Mouse (Mus musculus) limb, embryonic 13.5 days (tissue): ENCODE data around the gene Mctp1. TPM values are rescaled to one million over a fixed set of nuclear protein-coding genes. Genes with fewer than 3 reads are reported as not detected.

Source experiments
- ATAC-seq: fragments of 200-750 bp; cut with Nextera tagmentation; 2 replicates; pipeline ENCODE4 v1.8.0; 2017; ENCODE audit warnings: low read depth, moderate number of reproducible peaks, moderate TSS enrichment; ENCODE audit not compliant: low FRiP score
- H3K27ac ChIP-seq: fragments of 300-500 bp; sonication (generic); 2 replicates; pipeline ENCODE4 v1.5.1; 2015; ENCODE audit warnings: inconsistent platforms, mild to moderate bottlenecking, moderate library complexity
- H3K27me3 ChIP-seq: fragments of 300-500 bp; sonication (generic); 2 replicates; pipeline ENCODE4 v1.6.1; 2015; ENCODE audit warnings: mild to moderate bottlenecking, inconsistent platforms
- H3K36me3 ChIP-seq: fragments of 300-500 bp; sonication (generic); 2 replicates; pipeline ENCODE4 v1.6.1; 2015; ENCODE audit warnings: inconsistent platforms, mild to moderate bottlenecking, moderate library complexity
- H3K4me1 ChIP-seq: fragments of 300-500 bp; sonication (generic); 2 replicates; pipeline ENCODE4 v1.6.1; 2015; ENCODE audit warnings: inconsistent platforms
- H3K4me2 ChIP-seq: fragments of 300-500 bp; sonication (generic); replicated peaks from 2 replicates; pipeline ENCODE4 v1.6.1; 2015; ENCODE audit warnings: inconsistent platforms, mild to moderate bottlenecking, moderate library complexity
- H3K4me3 ChIP-seq: fragments of 300-500 bp; sonication (generic); 2 replicates; pipeline ENCODE4 v1.5.1; 2015; ENCODE audit warnings: moderate library complexity, mild to moderate bottlenecking, inconsistent platforms
- H3K9ac ChIP-seq: fragments of 300-500 bp; sonication (generic); 2 replicates; pipeline ENCODE4 v1.6.1; 2015; ENCODE audit warnings: mild to moderate bottlenecking, inconsistent platforms
- H3K9me3 ChIP-seq: fragments of 300-500 bp; sonication (generic); 2 replicates; pipeline ENCODE4 v1.6.1; 2016; ENCODE audit warnings: inconsistent platforms
- WGBS: fragments of 180-500 bp; shearing (Covaris S2); methylation state at CpG from one replicate; pipeline ENCODE4 v1.1.7; 2015; 5-methylcytosine and 5-hydroxymethylcytosine counted together
- polyA plus RNA-seq: library from polyadenylated mRNA; unstranded; fragments of >200 nt; fragmentation: Nextera tagmentation; extraction: Ambion mirVana; gene quantifications from 2 replicates; pipeline ENCODE4 v1.2.1, GENCODE M21; 2015

Gene Mctp1
- polyA plus RNA-seq, 1 experiment from 2014 or later = 0.46 TPM

- Histone ChIP-seq H3K4me3 (no peak overlapping the region), H3K27me3 (no peaks in the 10 kb centered on the region), H3K27ac (no peak overlapping the region), H3K9ac (no peak overlapping the region), H3K4me1 (peaks cover 6% of the 10 kb centered on the region; the same call in 1 of the 2 replicates), H3K4me2 (no peak overlapping the region), H3K9me3 (no peaks in the 10 kb centered on the region), H3K36me3 (no peaks in the 10 kb centered on the region)
- WGBS = 14% methylated on average over 2 of the region's 2 CpGs
- ATAC-seq = no peak
Observed at GRCm38 (mm10) chr13:76484086-76484709, 99.9 kb downstream of the Mctp1 start.

GRCm38 (mm10) chr13:76515896-76516295 is 131.6 kb downstream of the Mctp1 start:
- Histone ChIP-seq H3K9ac (no peak overlapping the region), H3K9me3 (no peaks in the 10 kb centered on the region), H3K36me3 (no peaks in the 10 kb centered on the region), H3K27me3 (no peaks in the 10 kb centered on the region), H3K4me1 (no peaks in the 10 kb centered on the region), H3K4me3 (no peak overlapping the region), H3K27ac (no peak overlapping the region), H3K4me2 (no peak overlapping the region)
- ATAC-seq = no peak
- WGBS = 90% methylated on average over 2 of the region's 2 CpGs

GRCm38 (mm10) chr13:76523170-76523569 is 138.8 kb downstream of the Mctp1 start:
- Histone ChIP-seq H3K4me1 (no peaks in the 10 kb centered on the region), H3K4me2 (no peak overlapping the region), H3K9me3 (no peaks in the 10 kb centered on the region), H3K4me3 (no peak overlapping the region), H3K9ac (no peak overlapping the region), H3K27ac (no peak overlapping the region), H3K27me3 (no peaks in the 10 kb centered on the region), H3K36me3 (no peaks in the 10 kb centered on the region)
- no peak for ATAC-seq
- WGBS = 74% methylated on average over 1 of the region's 1 CpGs

GRCm38 (mm10) chr13:76527326-76527725 is 143.0 kb downstream of the Mctp1 start:
- Histone ChIP-seq H3K9me3 (no peaks in the 10 kb centered on the region), H3K27me3 (no peaks in the 10 kb centered on the region), H3K4me1 (no peaks in the 10 kb centered on the region), H3K4me3 (no peak overlapping the region), H3K27ac (no peak overlapping the region), H3K9ac (no peak overlapping the region), H3K36me3 (no peaks in the 10 kb centered on the region), H3K4me2 (no peak overlapping the region)
- ATAC-seq = no peak

- Histone ChIP-seq H3K9ac (no peak overlapping the region), H3K9me3 (no peaks in the 10 kb centered on the region), H3K27me3 (no peaks in the 10 kb centered on the region), H3K4me2 (no peak overlapping the region), H3K27ac (no peak overlapping the region), H3K4me3 (no peak overlapping the region), H3K4me1 (no peaks in the 10 kb centered on the region), H3K36me3 (no peaks in the 10 kb centered on the region)
- WGBS = 25% methylated on average over 1 of the region's 1 CpGs
- ATAC-seq = no peak
Observed at GRCm38 (mm10) chr13:76527751-76528150, 143.4 kb downstream of the Mctp1 start.

- no peaks in the 10 kb centered on the region for H3K36me3 ChIP-seq
- H3K27me3 ChIP-seq = no peaks in the 10 kb centered on the region
- 86% methylated on average over 2 of the region's 2 CpGs for WGBS
- ATAC-seq = no peak
- no peak overlapping the region for H3K4me3 ChIP-seq
- no peak overlapping the region for H3K9ac ChIP-seq
- H3K4me2 ChIP-seq = no peak overlapping the region
- H3K27ac ChIP-seq = no peak overlapping the region
- no peaks in the 10 kb centered on the region for H3K9me3 ChIP-seq
- H3K4me1 ChIP-seq = no peaks in the 10 kb centered on the region
Observed at GRCm38 (mm10) chr13:76529915-76530314, 145.6 kb downstream of the Mctp1 start.

- H3K9me3 ChIP-seq = no peaks in the 10 kb centered on the region
- ATAC-seq = no peak
- H3K4me3 ChIP-seq = no peak overlapping the region
- H3K4me1 ChIP-seq = no peaks in the 10 kb centered on the region
- no peak overlapping the region for H3K4me2 ChIP-seq
- no peaks in the 10 kb centered on the region for H3K36me3 ChIP-seq
- no peaks in the 10 kb centered on the region for H3K27me3 ChIP-seq
- H3K27ac ChIP-seq = no peak overlapping the region
- no peak overlapping the region for H3K9ac ChIP-seq
- WGBS = 96% methylated on average over 3 of the region's 3 CpGs
Observed at GRCm38 (mm10) chr13:76530867-76531504, 146.7 kb downstream of the Mctp1 start.

- WGBS = 56% methylated on average over 2 of the region's 2 CpGs
- ATAC-seq = no peak
- H3K36me3 ChIP-seq = no peaks in the 10 kb centered on the region
- H3K9me3 ChIP-seq = no peaks in the 10 kb centered on the region
- H3K4me3 ChIP-seq = no peak overlapping the region
- no peaks in the 10 kb centered on the region for H3K4me1 ChIP-seq
- H3K9ac ChIP-seq = no peak overlapping the region
- H3K27ac ChIP-seq = no peak overlapping the region
- no peak overlapping the region for H3K4me2 ChIP-seq
- no peaks in the 10 kb centered on the region for H3K27me3 ChIP-seq
Observed at GRCm38 (mm10) chr13:76547854-76548253, 163.5 kb downstream of the Mctp1 start.

- Histone ChIP-seq H3K4me1 (no peaks in the 10 kb centered on the region), H3K4me3 (no peak overlapping the region), H3K4me2 (no peak overlapping the region), H3K36me3 (no peaks in the 10 kb centered on the region), H3K27me3 (no peaks in the 10 kb centered on the region), H3K27ac (no peak overlapping the region), H3K9me3 (no peaks in the 10 kb centered on the region), H3K9ac (no peak overlapping the region)
- no peak for ATAC-seq
- WGBS = 68% methylated on average over 8 of the region's 8 CpGs
Observed at GRCm38 (mm10) chr13:76560918-76561317, 176.6 kb downstream of the Mctp1 start.

GRCm38 (mm10) chr13:76561594-76561993 is 177.3 kb downstream of the Mctp1 start:
- WGBS = 81% methylated on average over 3 of the region's 3 CpGs
- H3K27ac ChIP-seq = no peak overlapping the region
- no peak for ATAC-seq
- H3K36me3 ChIP-seq = no peaks in the 10 kb centered on the region
- H3K4me1 ChIP-seq = no peaks in the 10 kb centered on the region
- H3K4me2 ChIP-seq = no peak overlapping the region
- no peaks in the 10 kb centered on the region for H3K27me3 ChIP-seq
- no peak overlapping the region for H3K4me3 ChIP-seq
- H3K9ac ChIP-seq = no peak overlapping the region
- no peaks in the 10 kb centered on the region for H3K9me3 ChIP-seq

- no peak overlapping the region for H3K9ac ChIP-seq
- H3K9me3 ChIP-seq = no peaks in the 10 kb centered on the region
- no peak overlapping the region for H3K4me3 ChIP-seq
- no peaks in the 10 kb centered on the region for H3K4me1 ChIP-seq
- no peak overlapping the region for H3K27ac ChIP-seq
- no peaks in the 10 kb centered on the region for H3K27me3 ChIP-seq
- H3K4me2 ChIP-seq = no peak overlapping the region
- no peaks in the 10 kb centered on the region for H3K36me3 ChIP-seq
- no peak for ATAC-seq
Observed at GRCm38 (mm10) chr13:76564061-76564460, 179.7 kb downstream of the Mctp1 start.

- Histone ChIP-seq H3K4me1 (no peaks in the 10 kb centered on the region), H3K9me3 (no peaks in the 10 kb centered on the region), H3K9ac (no peak overlapping the region), H3K27me3 (no peaks in the 10 kb centered on the region), H3K4me3 (no peak overlapping the region), H3K4me2 (no peak overlapping the region), H3K27ac (no peak overlapping the region), H3K36me3 (no peaks in the 10 kb centered on the region)
- no peak for ATAC-seq
- WGBS = 90% methylated on average over 3 of the region's 3 CpGs
Observed at GRCm38 (mm10) chr13:76566024-76566423, 181.7 kb downstream of the Mctp1 start.

GRCm38 (mm10) chr13:76567448-76567847 is 183.1 kb downstream of the Mctp1 start:
- Histone ChIP-seq H3K4me3 (no peak overlapping the region), H3K9ac (no peak overlapping the region), H3K9me3 (no peaks in the 10 kb centered on the region), H3K27me3 (no peaks in the 10 kb centered on the region), H3K4me1 (no peaks in the 10 kb centered on the region), H3K27ac (no peak overlapping the region), H3K4me2 (no peak overlapping the region), H3K36me3 (no peaks in the 10 kb centered on the region)
- 81% methylated on average over 4 of the region's 4 CpGs for WGBS
- no peak for ATAC-seq
